Mouse (Mus musculus) forebrain, postnatal 0 days (tissue): Measurements from ENCODE around the gene Spindoc. TPM values are rescaled to one million over a fixed set of nuclear protein-coding genes. Genes with fewer than 3 reads are reported as not detected.
"Not testable (repeated sequence)": the region's sequence is repeated elsewhere in the genome, so short reads cannot be mapped to it uniquely, and the experiment has no call there.

Experiments
- ATAC-seq: fragments of 200-750 bp; cut with Nextera tagmentation; 2 replicates; pipeline ENCODE4 v1.8.0; 2017; ENCODE audit warnings: mild to moderate bottlenecking, moderate library complexity
- DNase-seq: peaks from one replicate; pipeline ENCODE4 v3.0.0-alpha.2; 2015
- H3K27ac ChIP-seq: fragments of 300-500 bp; sonication (generic); 2 replicates; pipeline ENCODE4 v1.5.1; 2014; ENCODE audit warnings: low read depth, mild to moderate bottlenecking, antibody characterized with exemption, low read length, moderate library complexity, mixed read lengths
- H3K27me3 ChIP-seq: fragments of 300-500 bp; sonication (generic); 2 replicates; pipeline ENCODE4 v1.6.1; 2014; ENCODE audit warnings: mild to moderate bottlenecking, low read length, mixed read lengths; ENCODE audit not compliant: insufficient read depth
- H3K36me3 ChIP-seq: fragments of 300-500 bp; sonication (generic); 2 replicates; pipeline ENCODE4 v1.6.1; 2014; ENCODE audit warnings: mild to moderate bottlenecking, moderate library complexity; ENCODE audit not compliant: insufficient read depth
- H3K4me1 ChIP-seq: fragments of 300-500 bp; sonication (generic); 2 replicates; pipeline ENCODE4 v1.6.1; 2014; ENCODE audit warnings: antibody characterized with exemption; ENCODE audit not compliant: insufficient read depth
- H3K4me2 ChIP-seq: fragments of 300-500 bp; sonication (generic); 2 replicates; pipeline ENCODE4 v1.6.1; 2014; ENCODE audit warnings: low read depth, mild to moderate bottlenecking, moderate library complexity
- H3K4me3 ChIP-seq: fragments of 300-500 bp; sonication (generic); 2 replicates; pipeline ENCODE4 v1.5.1; 2014; ENCODE audit warnings: low read depth, low read length, mixed read lengths
- H3K9ac ChIP-seq: fragments of 300-500 bp; sonication (generic); 2 replicates; pipeline ENCODE4 v1.6.1; 2014; ENCODE audit warnings: mild to moderate bottlenecking
- H3K9me3 ChIP-seq: fragments of 300-500 bp; sonication (generic); 2 replicates; pipeline ENCODE4 v1.6.1; 2016; ENCODE audit warnings: low read length
- CTCF ChIP-seq: sonication (generic); IDR thresholded peaks from 2 replicates; pipeline ENCODE4 v1.5.1; 2016; ENCODE audit warnings: antibody characterized with exemption, control low read depth, low read depth
- WGBS: fragments of 180-500 bp; shearing (Covaris S2); extraction: QIAGEN DNeasy Blood & Tissue Kit; methylation state at CpG from one replicate; pipeline ENCODE4 v1.1.7; 2014; 5-methylcytosine and 5-hydroxymethylcytosine counted together
- polyA plus RNA-seq: library from polyadenylated mRNA; unstranded; fragments of >200 nt; fragmentation: Nextera tagmentation; extraction: Ambion mirVana; gene quantifications from 2 replicates; pipeline ENCODE4 v1.2.1, GENCODE M21; 2015
- total RNA-seq: library from RNA; depleted of rRNA; stranded (reverse); fragments of >200 nt; gene quantifications from 2 replicates; pipeline ENCODE4 v1.2.3, GENCODE M21; 2014

Gene Spindoc
- total and polyA plus RNA-seq, 2 experiments from 2014 or later: 20.8 to 48.9 TPM

DNA sequence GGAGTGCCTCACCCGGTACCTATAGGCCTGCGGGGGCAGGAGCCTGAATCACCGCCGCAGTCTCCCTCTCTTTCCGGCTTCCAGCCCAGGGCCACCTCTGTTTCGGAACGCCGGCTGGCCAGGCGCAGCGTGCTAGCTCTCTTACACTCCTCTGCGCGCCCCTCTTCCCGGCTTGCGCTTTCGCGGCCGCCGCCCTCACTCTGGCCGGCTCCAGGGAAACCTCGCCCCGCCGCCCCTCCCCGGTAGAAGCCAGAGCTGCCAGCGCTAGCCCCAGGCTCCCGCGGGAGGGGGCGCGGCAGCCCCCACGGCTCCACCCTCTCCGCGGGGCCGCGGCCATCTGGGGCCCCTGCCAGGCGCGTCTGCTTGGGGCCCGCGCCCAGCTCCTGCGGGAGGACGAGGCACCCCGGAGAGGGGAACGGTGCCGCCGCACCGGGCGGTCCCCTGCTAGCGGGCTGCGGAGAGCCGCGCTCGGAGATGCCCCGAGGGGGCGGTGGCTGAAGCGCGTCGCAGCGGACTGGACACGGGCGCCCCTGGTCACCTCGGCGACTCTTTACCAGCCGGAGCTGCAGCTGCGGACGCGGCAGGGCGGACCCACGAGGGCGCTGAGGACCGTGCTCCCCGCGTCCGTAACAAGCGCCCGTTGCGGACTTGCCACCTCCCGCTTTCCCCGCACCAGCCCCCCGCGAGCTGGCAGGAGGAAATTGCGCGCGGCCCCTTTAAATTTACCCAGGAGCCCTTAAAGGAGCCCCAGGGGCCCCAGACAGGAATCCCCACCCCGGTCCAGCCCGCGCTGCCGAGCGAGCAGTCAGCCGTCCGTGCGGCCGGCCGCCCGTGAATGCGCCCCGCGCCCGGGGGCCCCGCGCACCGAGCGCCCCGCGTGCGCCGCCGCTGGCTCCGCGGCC is 34.3 kb upstream of the Spindoc start, which contains the start of gene 2700081O15Rik:
2700081O15Rik (plus strand) TSS at position 792 of the 902 bp plus-strand sequence.
- Histone ChIP-seq H3K9ac (peak within 1 kb of the TSS; percentile 94), H3K4me3 (peak within 1 kb of the TSS; percentile 90), H3K9me3 (no peaks in the 10 kb centered on the region), H3K27ac (peak within 1 kb of the TSS; percentile 99), H3K36me3 (0 out of 2 replicates have a peak, but pooled peaks cover 4% of the 10 kb centered on the region), H3K4me2 (peak within 1 kb of the TSS; percentile 86), H3K27me3 (no peaks in the 10 kb centered on the region), H3K4me1 (peaks cover 28% of the 10 kb centered on the region)
- WGBS: under 1% methylated on average over 105 of the region's 107 CpGs
- no peak for TF ChIP-seq CTCF
- DNase-seq (peak; percentile 84), ATAC-seq (peak; percentile 46)

DNA sequence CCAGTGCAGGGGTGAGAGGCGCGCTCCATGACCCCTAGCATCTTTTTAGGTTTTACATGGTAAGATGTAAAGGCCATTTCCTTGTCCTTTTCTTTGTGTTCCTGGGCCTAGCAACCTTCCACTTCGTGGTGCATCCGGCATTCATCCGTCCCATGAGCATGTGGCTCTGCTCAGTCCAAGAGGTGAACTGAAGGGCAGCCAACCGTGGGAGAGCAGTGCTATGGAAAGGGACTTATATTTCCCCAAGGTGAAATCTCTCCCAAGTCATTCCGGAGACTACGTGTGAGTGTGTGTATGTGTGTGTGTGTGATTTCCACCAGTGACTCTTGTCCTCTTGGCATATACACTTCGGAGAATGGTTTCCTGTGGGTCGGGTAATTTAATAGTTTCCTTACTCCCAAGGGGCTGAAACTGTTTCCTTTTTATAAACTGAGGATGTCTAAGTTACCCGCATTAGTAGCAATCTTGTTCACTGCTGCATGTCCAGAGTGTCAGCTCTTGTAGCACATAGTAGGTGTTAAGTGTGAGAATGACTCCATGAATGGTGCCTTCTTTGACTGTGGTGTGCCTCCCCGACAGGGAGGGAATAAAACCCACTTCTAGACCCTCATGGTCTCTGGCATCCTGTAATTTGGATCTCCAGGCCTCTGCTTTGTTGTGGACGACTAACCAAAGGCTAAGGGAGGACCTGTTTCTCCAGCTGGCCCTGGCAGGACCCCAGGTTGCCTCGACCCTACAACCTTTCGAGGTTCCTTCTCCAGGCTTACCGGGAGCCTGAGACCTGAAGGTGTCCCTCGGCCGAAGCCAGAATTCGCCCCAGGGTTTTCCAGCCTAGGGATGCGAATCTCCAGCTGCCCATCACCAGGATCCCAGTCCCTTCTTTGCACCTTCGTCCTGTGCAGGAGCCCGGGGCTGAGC is 33.4 kb upstream of the Spindoc start:
- DNase-seq (no peak), ATAC-seq (no peak)
- H3K27ac ChIP-seq: peak overlapping the region; percentile 99
- H3K4me1 ChIP-seq: peaks cover 20% of the 10 kb centered on the region
- WGBS: 35% methylated on average over 22 of the region's 22 CpGs
- 0 out of 2 replicates have a peak, but pooled peaks cover under 1% of the 10 kb centered on the region for H3K36me3 ChIP-seq
- H3K9ac ChIP-seq: peak overlapping the region; percentile 94
- peak overlapping the region; percentile 86 for H3K4me2 ChIP-seq
- no peak for TF ChIP-seq CTCF
- H3K4me3 ChIP-seq: peak overlapping the region; percentile 90
- no peaks in the 10 kb centered on the region for H3K27me3 ChIP-seq
- H3K9me3 ChIP-seq: no peaks in the 10 kb centered on the region

DNA sequence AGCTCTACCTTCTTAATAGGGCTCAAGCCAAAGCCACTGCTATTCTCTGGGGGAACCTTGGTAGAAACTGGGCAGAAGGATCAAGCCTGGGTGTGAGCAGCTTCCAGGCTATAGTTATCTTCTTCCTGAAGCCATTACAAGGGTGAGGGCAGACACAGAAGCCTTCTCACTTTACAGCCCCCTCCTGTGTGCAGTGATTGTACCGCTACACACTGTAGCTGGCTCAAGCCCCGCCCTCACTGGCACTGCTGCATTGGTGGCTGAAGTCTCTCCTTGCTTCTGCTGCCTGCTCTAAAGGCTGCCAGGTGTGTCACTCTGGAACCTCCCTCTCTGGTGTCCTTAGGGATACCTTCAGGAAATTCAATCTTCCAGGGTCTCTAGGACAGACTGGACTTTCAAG is 29.6 kb upstream of the Spindoc start:
- no peak for TF ChIP-seq CTCF
- Histone ChIP-seq H3K9me3 (no peaks in the 10 kb centered on the region), H3K9ac (no peak overlapping the region), H3K4me3 (no peak overlapping the region), H3K4me1 (no peaks in the 10 kb centered on the region; the same call in 1 of the 2 replicates), H3K36me3 (no peaks in the 10 kb centered on the region), H3K27ac (no peak overlapping the region), H3K27me3 (no peaks in the 10 kb centered on the region), H3K4me2 (no peak overlapping the region)
- ATAC-seq (no peak), DNase-seq (no peak)
- WGBS: 53% methylated on average over 2 of the region's 2 CpGs

DNA sequence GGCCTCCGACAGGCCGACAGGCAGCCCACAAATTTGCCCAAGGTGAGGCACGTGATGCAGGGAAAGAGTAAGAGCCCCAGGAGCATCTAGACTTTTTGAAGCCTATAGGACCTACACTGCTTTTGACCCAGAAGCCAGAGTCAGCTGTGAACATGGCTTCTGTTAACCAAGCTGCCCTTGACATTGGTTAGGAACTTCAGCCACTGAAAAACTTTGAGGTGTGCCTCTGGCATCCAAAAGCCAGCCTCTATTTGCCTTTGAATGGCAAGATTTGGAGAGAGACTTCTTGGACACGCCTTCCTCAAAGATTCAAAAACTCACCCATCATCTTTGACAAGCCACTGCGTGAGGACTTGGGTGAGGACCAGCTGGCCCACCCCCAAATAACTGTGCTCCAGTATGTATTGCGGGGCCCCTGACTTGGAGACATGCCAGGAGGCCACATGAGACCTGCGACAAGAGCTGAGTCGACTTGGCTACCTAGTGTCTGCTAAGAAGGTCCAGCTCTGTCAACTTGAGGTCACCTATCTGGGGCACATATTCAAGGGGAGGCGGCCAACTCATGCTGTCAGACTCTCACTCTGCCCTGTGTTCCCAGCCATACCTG is 21.9 kb upstream of the Spindoc start:
- Histone ChIP-seq H3K9ac (no peak overlapping the region), H3K4me3 (no peak overlapping the region), H3K9me3 (no peaks in the 10 kb centered on the region), H3K27me3 (no peaks in the 10 kb centered on the region), H3K27ac (no peak overlapping the region), H3K4me1 (no peaks in the 10 kb centered on the region), H3K36me3 (no peaks in the 10 kb centered on the region), H3K4me2 (no peak overlapping the region)
- DNase-seq (no peak), ATAC-seq (no peak)
- TF ChIP-seq CTCF: no peak
- WGBS: 58% methylated on average over 9 of the region's 9 CpGs

DNA sequence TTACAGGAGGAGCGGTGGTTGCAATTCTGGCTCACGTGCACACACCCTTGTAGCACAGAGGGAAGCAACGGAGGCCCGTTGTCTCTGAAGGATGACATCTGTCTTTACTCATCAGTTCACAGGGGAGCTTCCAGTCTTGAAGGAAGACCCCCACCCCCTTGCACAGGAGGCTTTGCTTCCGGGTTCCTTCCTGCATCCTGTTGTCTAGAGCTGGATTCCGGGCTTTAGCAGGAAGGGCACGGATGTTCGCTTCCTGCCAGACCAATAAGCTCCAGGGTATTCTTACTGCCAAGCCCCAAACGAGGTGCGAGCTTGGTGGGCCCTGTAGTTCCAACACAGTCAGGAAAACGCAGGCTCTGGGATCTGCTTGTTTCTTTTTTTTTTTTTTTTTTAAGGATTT is 17.8 kb upstream of the Spindoc start:
- H3K27ac ChIP-seq: no peak overlapping the region
- no peak for TF ChIP-seq CTCF
- no peak for ATAC-seq
- no peaks in the 10 kb centered on the region for H3K36me3 ChIP-seq
- no peaks in the 10 kb centered on the region for H3K4me1 ChIP-seq
- H3K4me3 ChIP-seq: no peak overlapping the region
- H3K9me3 ChIP-seq: no peaks in the 10 kb centered on the region
- no peaks in the 10 kb centered on the region for H3K27me3 ChIP-seq
- no peak for DNase-seq
- H3K9ac ChIP-seq: no peak overlapping the region
- 80% methylated on average over 11 of the region's 11 CpGs for WGBS
- H3K4me2 ChIP-seq: no peak overlapping the region

DNA sequence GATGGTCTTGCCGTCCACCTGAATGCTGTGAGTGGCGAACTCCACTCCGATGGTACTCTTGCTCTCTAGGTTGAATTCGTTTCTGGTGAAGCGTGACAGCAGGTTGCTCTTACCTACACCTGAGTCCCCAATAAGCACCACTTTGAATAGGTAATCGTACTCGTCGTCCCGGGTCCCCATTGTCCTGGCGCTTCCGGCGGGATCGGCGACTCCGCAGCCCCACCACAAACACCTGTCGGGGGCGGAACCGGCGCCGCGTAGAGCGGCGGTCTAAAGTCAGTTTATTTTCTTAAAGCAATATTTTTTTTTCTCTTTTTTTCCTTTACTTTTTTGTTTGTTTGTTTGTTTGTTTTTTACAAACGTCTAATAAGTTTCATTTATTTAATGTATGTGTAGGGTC is 16.1 kb upstream of the Spindoc start:
- not testable (repeated sequence) for H3K9me3 ChIP-seq, H3K9ac ChIP-seq, DNase-seq, H3K36me3 ChIP-seq, H3K27ac ChIP-seq, H3K27me3 ChIP-seq, H3K4me3 ChIP-seq, ATAC-seq, H3K4me2 ChIP-seq, H3K4me1 ChIP-seq
- WGBS: 46% methylated on average over 24 of the region's 24 CpGs
